Mouse (Mus musculus) cerebellum, adult 2 months (tissue): ENCODE measurements around the gene Vmn2r76. TPM values are rescaled to one million over a fixed set of nuclear protein-coding genes. Genes with fewer than 3 reads are reported as not detected.
"Not testable (repeated sequence)": the region's sequence is repeated elsewhere in the genome, so short reads cannot be mapped to it uniquely, and the experiment has no call there.

Source experiments
- DNase-seq, 2 experiments: peaks; one replicate each; pipeline ENCODE4 v3.0.0; 2021
- H3K27ac ChIP-seq: fragments of 200-500 bp; 2 replicates; pipeline ENCODE4 v1.5.1; 2012; ENCODE audit warnings: low read length, control low read depth, inconsistent platforms; ENCODE audit not compliant: insufficient read depth
- H3K27me3 ChIP-seq: fragments of 200-500 bp; 2 replicates; pipeline ENCODE4 v1.6.1; 2012; ENCODE audit warnings: inconsistent platforms, mild to moderate bottlenecking, low read length, moderate library complexity; ENCODE audit not compliant: control insufficient read depth, insufficient read depth
- H3K4me1 ChIP-seq: fragments of 200-500 bp; 2 replicates; pipeline ENCODE4 v1.6.1; 2011; ENCODE audit warnings: low read length; ENCODE audit not compliant: control insufficient read depth, insufficient read depth
- H3K4me3 ChIP-seq: fragments of 200-500 bp; replicated peaks from 2 replicates; pipeline ENCODE3; 2011; ENCODE audit warnings: mild to moderate bottlenecking, low read depth, low read length, control low read depth; ENCODE audit not compliant: insufficient read depth
- CTCF ChIP-seq: fragments of 200-500 bp; IDR thresholded peaks from 2 replicates; pipeline ENCODE4 v1.5.1; 2011; ENCODE audit warnings: low read depth, mild to moderate bottlenecking, control low read depth, low read length, moderate library complexity, borderline replicate concordance; ENCODE audit not compliant: insufficient read depth
- POLR2A ChIP-seq: fragments of 200-500 bp; IDR thresholded peaks from 2 replicates; pipeline ENCODE4 v1.6.1; 2011; ENCODE audit warnings: low read length, control low read depth, borderline replicate concordance; ENCODE audit not compliant: insufficient read depth
- WGBS: fragments of 180-500 bp; shearing (Covaris S2); methylation state at CpG from one replicate; pipeline ENCODE4 v1.1.7; 2018; 5-methylcytosine and 5-hydroxymethylcytosine counted together
- polyA plus RNA-seq: library from polyadenylated mRNA; depleted of rRNA; stranded (reverse); fragments of >200 nt; gene quantifications from 2 replicates; pipeline ENCODE4 v1.2.3, GENCODE M21; 2012; rRNA removed

Gene Vmn2r76
- polyA plus RNA-seq, result not detected in 2 replicates

DNA sequence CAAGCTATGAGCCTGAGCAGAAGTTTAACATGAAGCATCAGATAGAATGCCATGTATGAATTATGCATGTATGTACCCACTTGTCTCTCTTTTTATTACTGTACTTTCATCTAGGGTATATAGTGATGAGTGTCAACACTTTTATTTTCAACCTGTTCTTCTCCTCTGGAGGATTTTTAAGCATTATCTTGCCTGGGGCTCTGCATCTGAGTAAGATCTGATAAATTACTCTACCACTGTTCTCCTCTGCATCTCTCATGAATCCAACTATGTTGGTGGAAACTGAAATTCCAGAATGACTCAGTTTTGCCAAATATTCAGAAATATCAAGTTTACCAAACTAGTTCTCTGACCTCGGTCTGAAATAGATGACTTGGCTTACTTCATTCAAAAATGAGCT is at the start of gene Vmn2r76:
Vmn2r76 (minus strand) TSS at position 101 of the 400 bp plus-strand sequence.
- DNase-seq, result no peak
- WGBS, result 53% methylated on average over 1 of the region's 1 CpGs
- TF ChIP-seq POLR2A (no peak), CTCF (no peak)
- no peak within 1 kb of the TSS for H3K4me3 ChIP-seq
- no peak within 1 kb of the TSS for H3K27ac ChIP-seq
- no peaks in the 10 kb centered on the region for H3K4me1 ChIP-seq
- no peaks in the 10 kb centered on the region for H3K27me3 ChIP-seq

DNA sequence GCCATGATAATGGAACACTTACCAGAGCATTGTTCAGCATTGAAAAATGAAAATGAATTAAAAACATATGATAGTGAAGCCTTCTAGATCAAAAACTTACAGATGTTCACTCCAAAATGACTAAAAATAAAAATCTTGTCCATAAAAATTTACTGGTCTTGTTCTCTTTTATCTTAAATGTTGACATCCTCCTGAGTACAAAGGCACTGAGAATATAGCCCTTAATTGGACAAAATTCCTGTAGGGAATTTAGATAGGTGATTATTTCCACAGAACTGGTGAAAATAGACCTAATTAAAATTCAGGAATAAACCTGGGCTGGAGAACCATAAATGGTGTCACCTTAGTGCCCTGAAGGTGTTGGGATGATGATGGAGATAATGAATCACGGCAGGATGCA is 31.0 kb upstream of the Vmn2r76 start, which contains the start of gene Olfr310:
Olfr310 (minus strand) TSS at position 101 of the 400 bp plus-strand sequence.
- TF ChIP-seq POLR2A, result no peak
- TF ChIP-seq CTCF, result no peak
- Histone ChIP-seq H3K4me1 (no peaks in the 10 kb centered on the region), H3K27me3 (no peaks in the 10 kb centered on the region), H3K4me3 (no peak within 1 kb of the TSS), H3K27ac (no peak within 1 kb of the TSS)
- peak in 1 of 2 experiments; percentile 1 for DNase-seq
- WGBS, result 80% methylated on average over 1 of the region's 1 CpGs

DNA sequence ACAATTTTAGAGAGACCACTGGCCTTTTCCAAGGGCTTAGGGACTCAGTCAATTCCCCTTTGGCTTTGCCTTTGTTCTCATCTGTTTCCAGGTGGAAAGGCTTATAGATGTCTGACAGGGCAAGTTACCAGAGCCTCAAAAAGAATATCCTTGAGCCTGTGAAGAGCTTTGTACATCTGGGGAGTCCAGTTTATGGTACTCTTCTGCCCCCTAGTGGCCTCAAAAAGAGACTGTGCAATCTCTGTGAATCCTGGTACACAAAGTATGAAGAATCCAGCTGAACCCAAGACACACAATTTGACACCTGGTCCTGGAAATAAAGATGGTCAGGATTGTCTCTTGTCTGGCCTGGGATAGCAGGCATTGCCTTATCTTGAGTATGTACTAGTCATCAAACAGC is 34.8 kb downstream of the Vmn2r76 start:
- no peaks in the 10 kb centered on the region for H3K4me1 ChIP-seq
- no peaks in the 10 kb centered on the region; the same call in 1 of the 2 replicates for H3K27me3 ChIP-seq
- no peak overlapping the region for H3K4me3 ChIP-seq
- TF ChIP-seq CTCF (no peak), POLR2A (no peak)
- H3K27ac ChIP-seq, result no peak overlapping the region
- no peak for DNase-seq

DNA sequence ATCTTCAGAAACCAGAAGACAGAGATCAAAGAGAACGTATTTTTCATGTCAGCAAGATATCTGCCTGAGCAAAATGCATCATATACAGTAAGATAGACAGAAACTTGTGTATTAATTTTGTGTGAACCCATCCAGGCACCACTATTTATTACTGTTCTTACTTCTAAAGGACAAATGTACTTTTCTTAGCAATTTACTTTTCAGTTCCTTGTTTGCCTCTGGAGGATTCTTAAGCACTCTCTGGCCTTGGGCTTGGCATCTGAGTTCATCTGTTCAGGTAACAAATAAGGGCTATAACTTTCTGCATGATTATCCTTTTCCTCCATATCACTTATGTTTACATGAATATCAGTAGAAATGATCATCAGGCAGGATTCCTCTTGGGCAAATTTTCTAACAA is 74.4 kb downstream of the Vmn2r76 start, which contains the start of gene Vmn2r75:
Vmn2r75 (minus strand) TSS at position 101 of the 400 bp plus-strand sequence.
- not testable (repeated sequence) for H3K4me3 ChIP-seq, DNase-seq, H3K27ac ChIP-seq, H3K27me3 ChIP-seq, H3K4me1 ChIP-seq
- 26% methylated on average over 1 of the region's 1 CpGs for WGBS

Other genes starting within 250 kb of the Vmn2r76 start
- gene Vmn2r75, start 74.5 kb downstream of the Vmn2r76 start, polyA plus RNA-seq, result not detected in 2 replicates
- not detected in 2 replicates for gene Olfr310, start 30.9 kb upstream of the Vmn2r76 start, polyA plus RNA-seq
- gene Olfr309, start 67.4 kb upstream of the Vmn2r76 start, polyA plus RNA-seq, result not detected in 2 replicates
- gene Olfr308, start 79.3 kb upstream of the Vmn2r76 start, polyA plus RNA-seq, result not detected in 2 replicates
- gene Olfr307, start 91.3 kb upstream of the Vmn2r76 start, polyA plus RNA-seq, result not detected in 2 replicates
- gene Olfr305, start 120.6 kb upstream of the Vmn2r76 start, polyA plus RNA-seq, result not detected in 2 replicates
- gene Olfr304, start 140.3 kb upstream of the Vmn2r76 start, polyA plus RNA-seq, result not detected in 2 replicates
- gene Olfr303, start 151.5 kb upstream of the Vmn2r76 start, polyA plus RNA-seq, result not detected in 2 replicates
- not detected in 2 replicates for gene Olfr301, start 157.5 kb upstream of the Vmn2r76 start, polyA plus RNA-seq
- not detected in 2 replicates for gene Olfr299, start 213.6 kb upstream of the Vmn2r76 start, polyA plus RNA-seq
- not detected in 2 replicates for gene Olfr298, start 246.2 kb upstream of the Vmn2r76 start, polyA plus RNA-seq